32 mouse cellular contexts compared by ENCODE assay signal in the genomic region with DNA sequence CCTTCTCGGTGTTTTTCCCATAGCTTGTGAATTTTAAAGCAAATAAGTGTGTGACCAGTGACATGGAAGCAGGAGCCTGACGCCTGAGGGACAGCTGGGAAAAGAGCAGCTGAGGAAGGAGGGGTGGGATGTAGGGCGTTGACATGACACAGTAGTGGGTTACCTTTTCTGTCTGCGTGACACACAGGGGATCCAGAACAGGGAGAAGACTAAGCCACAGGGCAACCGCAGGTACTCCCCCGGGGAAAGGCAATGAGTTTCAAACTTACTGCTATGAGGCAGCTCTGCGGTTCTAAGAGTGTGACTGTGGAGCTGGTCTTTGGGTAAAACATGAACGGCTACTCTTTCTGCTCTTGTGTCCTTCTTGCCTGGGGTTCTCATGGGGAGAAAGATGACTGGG.
"Had no signal": no experiment of that assay in that cellular context is flagged by ENCODE, and none has a peak within 500 bp of the region (broad histone marks: within the 10 kb centered on the region; RNA-seq: fewer than 3 reads in every experiment).

No protein-coding gene starts in this region.

- H3K9ac ChIP-seq: heart, embryonic 12.5 days; heart, embryonic 13.5 days; heart, embryonic 15.5 days; hindbrain, embryonic 12.5 days; hindbrain, embryonic 13.5 days; hindbrain, embryonic 14.5 days; hindbrain, embryonic 15.5 days; intestine, embryonic 15.5 days; kidney, embryonic 15.5 days had no signal

- H3K4me2 ChIP-seq: heart, embryonic 11.5 days; heart, embryonic 12.5 days; heart, embryonic 13.5 days; heart, embryonic 15.5 days; hindbrain, embryonic 12.5 days; hindbrain, embryonic 13.5 days; hindbrain, embryonic 14.5 days; hindbrain, embryonic 15.5 days; intestine, embryonic 15.5 days; kidney, embryonic 15.5 days had no signal

- H3K36me3 ChIP-seq: heart, embryonic 10.5 days; heart, embryonic 12.5 days; heart, embryonic 13.5 days; heart, embryonic 15.5 days; hindbrain, embryonic 10.5 days; hindbrain, embryonic 12.5 days; hindbrain, embryonic 13.5 days; hindbrain, embryonic 15.5 days; intestine, embryonic 15.5 days; kidney, embryonic 15.5 days had no signal

- H3K4me1 ChIP-seq: heart, embryonic 12.5 days; heart, embryonic 15.5 days; hindbrain, embryonic 13.5 days; hindbrain, embryonic 15.5 days; intestine, embryonic 15.5 days; kidney, embryonic 15.5 days had no signal

- H3K27me3 ChIP-seq: heart, embryonic 15.5 days; intestine, embryonic 15.5 days had no signal

- H3K4me3 ChIP-seq: heart, embryonic 10.5 days; heart, embryonic 12.5 days; heart, embryonic 13.5 days; heart, embryonic 15.5 days; hindbrain, embryonic 10.5 days; hindbrain, embryonic 12.5 days; hindbrain, embryonic 13.5 days; hindbrain, embryonic 15.5 days; intestine, embryonic 15.5 days; kidney, embryonic 15.5 days; layer of hippocampus, adult 2 months; left cerebral cortex, adult 2 months had no signal

- H3K9me3 ChIP-seq: heart, embryonic 10.5 days; heart, embryonic 12.5 days; heart, embryonic 13.5 days; heart, embryonic 15.5 days; hindbrain, embryonic 10.5 days; hindbrain, embryonic 12.5 days; hindbrain, embryonic 13.5 days; hindbrain, embryonic 15.5 days; intestine, embryonic 15.5 days; kidney, embryonic 15.5 days had no signal

- DNase-seq: heart, postnatal 10 days; heart, postnatal 14 days; heart, postnatal 36 days; heart, postnatal 4 days; kidney, adult 11 months; kidney, adult 18-20 months; kidney, adult 2 months; kidney, adult 8-10 months; kidney, adult 9 months; kidney, postnatal 10 days; kidney, postnatal 14 days; kidney, postnatal 25 days; kidney, postnatal 36 days; kidney, postnatal 4 days; layer of hippocampus, adult 9-11 months; layer of hippocampus, postnatal 36 days had no signal

- H3K27ac ChIP-seq: heart, embryonic 10.5 days; heart, embryonic 13.5 days; heart, embryonic 15.5 days; hindbrain, embryonic 10.5 days; hindbrain, embryonic 12.5 days; hindbrain, embryonic 13.5 days; hindbrain, embryonic 14.5 days; hindbrain, embryonic 15.5 days; hindbrain, postnatal 0 days; intestine, embryonic 15.5 days; kidney, embryonic 15.5 days; kidney, postnatal 0 days; layer of hippocampus, adult 2 months; left cerebral cortex, adult 2 months had no signal
